Comparison of ENCODE assay signal across 14 mouse cellular contexts in the genomic region with DNA sequence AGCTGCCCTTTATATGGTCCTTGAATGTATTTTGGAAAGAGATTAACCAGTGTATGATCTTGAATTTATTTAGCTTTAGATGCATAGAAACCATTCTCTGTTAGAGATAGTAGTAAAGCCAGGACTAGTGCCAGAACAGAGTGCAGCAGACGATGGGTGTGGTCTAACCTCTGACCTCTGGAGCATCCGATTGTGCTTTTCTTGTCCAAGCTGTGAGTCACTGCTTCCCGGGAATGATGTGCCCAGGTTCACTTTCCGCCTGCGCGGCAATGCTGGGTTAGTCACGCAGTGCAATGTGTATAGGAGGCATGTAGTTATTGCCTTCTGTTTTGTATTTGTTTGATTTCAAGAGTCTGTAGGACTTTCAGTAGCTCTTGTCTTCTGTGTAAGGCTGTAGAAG. TPM values are rescaled to one million over a fixed set of nuclear protein-coding genes. Genes with fewer than 3 reads are reported as not detected.
DNase-seq lines count a peak whose midpoint lies in the region; ATAC-seq and TF ChIP-seq lines count a peak whose summit lies in the region.
"Had no signal": no experiment of that assay in that cellular context is flagged by ENCODE, and none has a peak within 500 bp of the region (broad histone marks: within the 10 kb centered on the region; RNA-seq: fewer than 3 reads in every experiment).

No protein-coding gene starts in this region.

- ATAC-seq in hindbrain, embryonic 13.5 days (ENCODE audit: low FRiP score) = no peak
- ATAC-seq: forebrain, embryonic 13.5 days had no signal

- no peak overlapping the region for H3K4me2 ChIP-seq in hindbrain, embryonic 13.5 days
- H3K4me2 ChIP-seq: embryonic facial prominence, embryonic 12.5 days; forebrain, embryonic 13.5 days; hindbrain, embryonic 15.5 days; limb, embryonic 13.5 days had no signal

- no peaks in the 10 kb centered on the region for H3K27me3 ChIP-seq in liver, adult 2 months (ENCODE audit: control insufficient read depth, insufficient read depth, low read length)
- H3K27me3 ChIP-seq in hindbrain, embryonic 13.5 days = no peaks in the 10 kb centered on the region
- H3K27me3 ChIP-seq: embryonic facial prominence, embryonic 12.5 days; forebrain, embryonic 13.5 days; hindbrain, embryonic 15.5 days; limb, embryonic 13.5 days had no signal

- TF ChIP-seq POLR2A in liver, adult 2 months (IDR thresholded peaks at IDR 0.05; ENCODE audit: extremely low read depth, insufficient read depth, low read length) = no peak

- DNase-seq in adrenal gland, adult (ENCODE audit: inconsistent age in 2 of 2, low spot score in 1 of 2) = peak; percentile 34 to 72
- no peak for DNase-seq in adrenal gland, postnatal 4 days (ENCODE audit: low spot score in 2 of 2)
- peak; percentile 8 for DNase-seq in liver, adult 2 months (ENCODE audit: extremely low read depth, low read depth, low spot score)
- DNase-seq in liver = no peak
- DNase-seq in heart, postnatal 4 days = peak; percentile 19
- peak; percentile 21 for DNase-seq in skeletal muscle tissue, adult 2 months (ENCODE audit: low read depth, low spot score)
- no peak for DNase-seq in layer of hippocampus, adult 11-12 months (ENCODE audit: low spot score)
- DNase-seq: layer of hippocampus, adult 9-11 months had no signal

- 69% methylated on average over 7 of the region's 7 CpGs for WGBS in liver, adult 2 months
- WGBS in hindbrain, embryonic 13.5 days = 83% methylated on average over 7 of the region's 7 CpGs

- no peak overlapping the region for H3K9ac ChIP-seq in liver, adult 2 months (ENCODE audit: low read depth, low read length)
- H3K9ac ChIP-seq in hindbrain, embryonic 13.5 days = no peak overlapping the region
- H3K9ac ChIP-seq: embryonic facial prominence, embryonic 12.5 days; forebrain, embryonic 13.5 days; hindbrain, embryonic 15.5 days; limb, embryonic 13.5 days had no signal

- H3K4me3 ChIP-seq in liver, adult 2 months (ENCODE audit: insufficient read depth, low read depth, low read length) = no peak overlapping the region
- no peak overlapping the region for H3K4me3 ChIP-seq in hindbrain, embryonic 13.5 days
- H3K4me3 ChIP-seq: embryonic facial prominence, embryonic 12.5 days; forebrain, embryonic 13.5 days; hindbrain, embryonic 15.5 days; limb, embryonic 13.5 days had no signal

- peaks cover 17% of the 10 kb centered on the region for H3K36me3 ChIP-seq in liver, adult 2 months (ENCODE audit: control insufficient read depth, insufficient read depth, low read length)
- peaks cover 49% of the 10 kb centered on the region for H3K36me3 ChIP-seq in hindbrain, embryonic 13.5 days

- H3K27ac ChIP-seq in liver, adult 2 months (replicated peaks; ENCODE audit: insufficient read depth, low read depth, low read length) = no peak overlapping the region
- no peak overlapping the region for H3K27ac ChIP-seq in hindbrain, embryonic 13.5 days
- H3K27ac ChIP-seq: embryonic facial prominence, embryonic 12.5 days; forebrain, embryonic 13.5 days; hindbrain, embryonic 15.5 days; limb, embryonic 13.5 days; macrophage had no signal

- no peaks in the 10 kb centered on the region for H3K9me3 ChIP-seq in hindbrain, embryonic 13.5 days
- H3K9me3 ChIP-seq: embryonic facial prominence, embryonic 12.5 days; forebrain, embryonic 13.5 days; hindbrain, embryonic 15.5 days; limb, embryonic 13.5 days had no signal

- H3K4me1 ChIP-seq in liver, adult 2 months (ENCODE audit: control insufficient read depth, insufficient read depth, low read length) = no peaks in the 10 kb centered on the region
- H3K4me1 ChIP-seq in hindbrain, embryonic 13.5 days (replicated peaks) = peaks cover 6% of the 10 kb centered on the region; the same call in 1 of the 2 replicates
- H3K4me1 ChIP-seq: embryonic facial prominence, embryonic 12.5 days; limb, embryonic 13.5 days had no signal

- H3K79me2 ChIP-seq in liver, adult 2 months (ENCODE audit: control insufficient read depth, insufficient read depth, low read length) = peaks cover 4% of the 10 kb centered on the region; the same call in 1 of the 2 replicates

- no peak for TF ChIP-seq CTCF in liver, adult 2 months (IDR thresholded peaks at IDR 0.05; ENCODE audit: low read depth, low read length)

RNA-seq across cellular contexts. Expression of a gene that starts 11.1 kb away (rescaled TPM):
- total RNA-seq in adrenal gland, postnatal 4 days (2021) = 10 to 100 TPM; 28.0 to 29.4 TPM
- total RNA-seq in liver, adult 2 months (2014; rRNA removed) = 6.0 and 6.2 TPM in 2 replicates
- 1.1 and 1.8 TPM in 2 replicates for polyA plus RNA-seq in liver, adult 2 months (2012; rRNA removed)
- 10 to 100 TPM; 24.7 to 25.2 TPM for total RNA-seq in heart, postnatal 4 days (2021)
- 4.0 and 4.5 TPM in 2 replicates for polyA plus RNA-seq in hindbrain, embryonic 13.5 days (2015; fragmentation: Nextera tagmentation; extraction: Ambion mirVana)

RNA-seq across cellular contexts. Expression of a gene that starts 45.8 kb away (rescaled TPM):
- not detected for total RNA-seq in adrenal gland, postnatal 4 days (2021)
- total RNA-seq in liver, adult 2 months (2014; rRNA removed) = not detected in 2 replicates
- not detected in 2 replicates for polyA plus RNA-seq in liver, adult 2 months (2012; rRNA removed)
- total RNA-seq in heart, postnatal 4 days (2021) = not detected
- polyA plus RNA-seq in hindbrain, embryonic 13.5 days (2015; fragmentation: Nextera tagmentation; extraction: Ambion mirVana) = 1.4 and 2.5 TPM in 2 replicates
- polyA plus RNA-seq: macrophage had no signal

Comparison
In these comparisons a context has a peak if more than half of its experiments do, and no peak if none do; other contexts are left out.
1. DNase-seq: peak in adrenal gland, adult (2 of 2), liver, adult 2 months (single experiment), heart, postnatal 4 days (single experiment) and skeletal muscle tissue, adult 2 months (single experiment); none in adrenal gland, postnatal 4 days (0 of 2), liver (single experiment) and layer of hippocampus, adult 11-12 months (single experiment).